Mouse (Mus musculus) kidney, postnatal 0 days (tissue): ENCODE measurements around the gene Tmem184b. TPM values are rescaled to one million over a fixed set of nuclear protein-coding genes. Genes with fewer than 3 reads are reported as not detected.
A peak's percentile ranks its signal among the peaks of the same experiment; 100 is the strongest.

Experiments used
- ATAC-seq: fragments of 200-750 bp; cut with Nextera tagmentation; replicated peaks from 2 replicates; pipeline ENCODE4 v1.8.0; 2017; ENCODE audit warnings: low read depth, moderate number of reproducible peaks, moderate TSS enrichment, moderate library complexity; ENCODE audit not compliant: low FRiP score
- DNase-seq: peaks from one replicate; pipeline ENCODE4 v3.0.0-alpha.2; 2016; ENCODE audit warnings: low spot score
- H3K27ac ChIP-seq: fragments of 300-500 bp; sonication (generic); 2 replicates; pipeline ENCODE4 v1.5.1; 2014; ENCODE audit warnings: mild to moderate bottlenecking
- H3K27me3 ChIP-seq: fragments of 300-500 bp; sonication (generic); 2 replicates; pipeline ENCODE4 v1.6.1; 2014; ENCODE audit warnings: low read length, mixed read lengths; ENCODE audit not compliant: insufficient read depth
- H3K36me3 ChIP-seq: fragments of 300-500 bp; sonication (generic); 2 replicates; pipeline ENCODE4 v1.6.1; 2014; ENCODE audit warnings: low read length, mixed read lengths; ENCODE audit not compliant: insufficient read depth
- H3K4me1 ChIP-seq: fragments of 300-500 bp; sonication (generic); replicated peaks from 2 replicates; pipeline ENCODE4 v1.6.1; 2014; ENCODE audit warnings: antibody characterized with exemption, low read length, mixed read lengths; ENCODE audit not compliant: insufficient read depth
- H3K4me2 ChIP-seq: fragments of 300-500 bp; sonication (generic); 2 replicates; pipeline ENCODE4 v1.6.1; 2014; ENCODE audit warnings: mild to moderate bottlenecking, low read length, moderate library complexity, mixed read lengths
- H3K4me3 ChIP-seq: fragments of 300-500 bp; sonication (generic); replicated peaks from 2 replicates; pipeline ENCODE4 v1.5.1; 2014; ENCODE audit warnings: low read depth, low read length
- H3K9ac ChIP-seq: fragments of 300-500 bp; sonication (generic); 2 replicates; pipeline ENCODE4 v1.6.1; 2014; ENCODE audit warnings: low read depth, low read length
- H3K9me3 ChIP-seq: fragments of 300-500 bp; sonication (generic); replicated peaks from 2 replicates; pipeline ENCODE4 v1.6.1; 2016; ENCODE audit warnings: low read length, inconsistent platforms, mixed read lengths
- CTCF ChIP-seq: IDR thresholded peaks from 2 replicates; pipeline ENCODE4 v1.5.1; 2016; ENCODE audit warnings: antibody characterized with exemption, low read depth, mild to moderate bottlenecking, moderate library complexity
- WGBS: fragments of 180-500 bp; shearing (Covaris S2); extraction: QIAGEN DNeasy Blood & Tissue Kit; methylation state at CpG from one replicate; pipeline ENCODE4 v1.1.7; 2014; 5-methylcytosine and 5-hydroxymethylcytosine counted together
- polyA plus RNA-seq: library from polyadenylated mRNA; unstranded; fragments of >200 nt; fragmentation: Nextera tagmentation; extraction: Ambion mirVana; gene quantifications from 2 replicates; pipeline ENCODE4 v1.2.1, GENCODE M21; 2015

The Tmem184b gene
- polyA plus RNA-seq, 1 experiment from 2014 or later: 44.4 TPM

DNA sequence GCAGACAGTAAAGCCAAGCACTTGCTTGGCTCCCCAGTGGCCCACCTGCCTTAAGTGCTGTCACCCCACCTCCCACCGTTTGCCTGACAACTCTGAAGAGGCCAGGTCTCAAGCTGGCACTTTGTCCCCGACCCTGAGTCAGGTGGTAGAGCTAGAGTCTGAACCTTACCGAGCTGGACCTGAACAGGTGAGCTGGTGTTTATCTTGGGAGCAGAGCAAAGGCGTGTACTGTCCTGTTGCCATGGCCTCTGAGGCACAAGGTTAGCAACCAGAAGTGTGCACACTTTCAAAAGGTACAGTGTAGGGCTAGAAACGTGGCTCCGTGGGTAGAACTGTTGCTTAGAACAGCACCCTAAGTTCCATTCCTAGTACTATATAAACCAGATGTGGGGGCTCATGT is 15.2 kb downstream of the Tmem184b start:
- H3K36me3 ChIP-seq: no peaks in the 10 kb centered on the region
- no peak overlapping the region for H3K27ac ChIP-seq
- H3K4me3 ChIP-seq: no peak overlapping the region
- H3K4me2 ChIP-seq: no peak overlapping the region
- H3K27me3 ChIP-seq: no peaks in the 10 kb centered on the region
- DNase-seq (no peak), ATAC-seq (no peak)
- H3K9me3 ChIP-seq: no peaks in the 10 kb centered on the region
- H3K9ac ChIP-seq: no peak overlapping the region
- WGBS: 69% methylated on average over 6 of the region's 6 CpGs
- TF ChIP-seq CTCF: no peak
- H3K4me1 ChIP-seq: peaks cover 40% of the 10 kb centered on the region

DNA sequence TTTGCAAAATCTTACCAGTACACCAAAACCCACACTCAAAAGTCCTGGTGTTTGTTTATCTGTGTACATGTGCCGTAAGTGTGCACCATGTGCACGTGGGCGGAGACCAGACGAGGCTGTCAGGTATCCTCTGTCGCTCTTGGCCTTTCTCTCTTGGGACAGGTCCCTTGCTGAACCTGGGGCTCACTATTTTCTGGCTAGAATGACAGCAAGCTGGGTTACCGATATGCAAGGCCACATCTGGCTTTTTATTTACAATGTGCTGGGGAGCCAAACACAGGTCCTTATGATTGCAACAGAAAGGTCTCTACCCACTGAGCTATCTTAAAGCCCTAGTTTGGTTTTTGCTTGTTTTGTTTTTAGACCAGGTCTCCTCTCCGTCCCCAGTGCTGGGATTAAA is 15.8 kb downstream of the Tmem184b start:
- H3K4me2 ChIP-seq: no peak overlapping the region
- H3K36me3 ChIP-seq: no peaks in the 10 kb centered on the region
- H3K4me1 ChIP-seq: peaks cover 35% of the 10 kb centered on the region
- no peaks in the 10 kb centered on the region for H3K9me3 ChIP-seq
- no peak overlapping the region for H3K27ac ChIP-seq
- H3K9ac ChIP-seq: no peak overlapping the region
- DNase-seq (no peak), ATAC-seq (no peak)
- no peaks in the 10 kb centered on the region for H3K27me3 ChIP-seq
- no peak overlapping the region for H3K4me3 ChIP-seq
- 72% methylated on average over 7 of the region's 7 CpGs for WGBS
- TF ChIP-seq CTCF: no peak

DNA sequence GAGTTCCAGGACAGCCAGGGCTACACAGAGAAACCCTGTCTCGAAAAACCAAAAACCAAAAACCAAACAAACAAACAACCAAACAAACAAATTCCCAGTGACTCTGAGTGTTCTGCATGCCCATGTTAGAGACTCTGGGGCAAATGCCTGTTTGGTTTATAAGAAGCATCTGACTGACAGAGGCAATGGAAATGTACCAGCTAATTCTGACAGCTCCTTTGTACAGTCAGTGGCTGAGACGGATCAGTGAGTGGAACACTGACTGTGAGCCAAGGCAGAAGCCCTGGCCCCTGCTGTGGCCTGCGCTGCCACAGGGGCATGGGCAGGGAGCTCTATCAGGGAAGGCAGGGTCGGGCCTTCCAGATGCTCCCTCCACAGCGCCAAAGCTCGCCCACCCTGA is 16.3 kb downstream of the Tmem184b start:
- Histone ChIP-seq H3K36me3 (no peaks in the 10 kb centered on the region), H3K4me1 (peaks cover 30% of the 10 kb centered on the region), H3K4me2 (no peak overlapping the region), H3K9ac (no peak overlapping the region), H3K9me3 (no peaks in the 10 kb centered on the region), H3K27me3 (no peaks in the 10 kb centered on the region), H3K27ac (no peak overlapping the region), H3K4me3 (no peak overlapping the region)
- WGBS: 62% methylated on average over 6 of the region's 6 CpGs
- TF ChIP-seq CTCF: no peak
- no peak for DNase-seq
- no peak for ATAC-seq

DNA sequence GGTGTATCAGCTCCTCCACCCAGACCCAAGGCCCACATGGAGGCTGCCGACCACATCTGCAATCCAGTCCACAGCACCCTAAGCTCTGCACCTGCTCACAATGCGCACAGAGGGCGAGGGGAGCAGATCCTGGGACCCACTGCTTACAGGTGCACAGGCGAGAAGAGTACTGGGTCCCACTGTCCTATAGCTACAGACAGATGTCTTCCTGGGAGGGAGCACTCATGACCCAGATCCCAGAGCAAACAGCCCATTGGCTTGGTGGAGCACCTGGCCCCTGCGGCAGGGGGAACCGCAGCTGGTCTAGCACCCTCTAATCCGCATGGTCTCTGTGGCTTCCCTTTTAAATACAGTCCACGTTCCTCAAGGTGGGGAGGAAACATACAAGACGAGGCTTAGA is 21.7 kb downstream of the Tmem184b start:
- H3K9me3 ChIP-seq: no peaks in the 10 kb centered on the region
- no peaks in the 10 kb centered on the region for H3K4me1 ChIP-seq
- H3K27ac ChIP-seq: no peak overlapping the region
- H3K4me3 ChIP-seq: no peak overlapping the region
- DNase-seq: no peak
- no peak overlapping the region for H3K4me2 ChIP-seq
- no peak for TF ChIP-seq CTCF
- WGBS: 86% methylated on average over 9 of the region's 9 CpGs
- H3K36me3 ChIP-seq: peaks cover 4% of the 10 kb centered on the region; the same call in 1 of the 2 replicates
- no peak overlapping the region for H3K9ac ChIP-seq
- no peak for ATAC-seq
- no peaks in the 10 kb centered on the region for H3K27me3 ChIP-seq

DNA sequence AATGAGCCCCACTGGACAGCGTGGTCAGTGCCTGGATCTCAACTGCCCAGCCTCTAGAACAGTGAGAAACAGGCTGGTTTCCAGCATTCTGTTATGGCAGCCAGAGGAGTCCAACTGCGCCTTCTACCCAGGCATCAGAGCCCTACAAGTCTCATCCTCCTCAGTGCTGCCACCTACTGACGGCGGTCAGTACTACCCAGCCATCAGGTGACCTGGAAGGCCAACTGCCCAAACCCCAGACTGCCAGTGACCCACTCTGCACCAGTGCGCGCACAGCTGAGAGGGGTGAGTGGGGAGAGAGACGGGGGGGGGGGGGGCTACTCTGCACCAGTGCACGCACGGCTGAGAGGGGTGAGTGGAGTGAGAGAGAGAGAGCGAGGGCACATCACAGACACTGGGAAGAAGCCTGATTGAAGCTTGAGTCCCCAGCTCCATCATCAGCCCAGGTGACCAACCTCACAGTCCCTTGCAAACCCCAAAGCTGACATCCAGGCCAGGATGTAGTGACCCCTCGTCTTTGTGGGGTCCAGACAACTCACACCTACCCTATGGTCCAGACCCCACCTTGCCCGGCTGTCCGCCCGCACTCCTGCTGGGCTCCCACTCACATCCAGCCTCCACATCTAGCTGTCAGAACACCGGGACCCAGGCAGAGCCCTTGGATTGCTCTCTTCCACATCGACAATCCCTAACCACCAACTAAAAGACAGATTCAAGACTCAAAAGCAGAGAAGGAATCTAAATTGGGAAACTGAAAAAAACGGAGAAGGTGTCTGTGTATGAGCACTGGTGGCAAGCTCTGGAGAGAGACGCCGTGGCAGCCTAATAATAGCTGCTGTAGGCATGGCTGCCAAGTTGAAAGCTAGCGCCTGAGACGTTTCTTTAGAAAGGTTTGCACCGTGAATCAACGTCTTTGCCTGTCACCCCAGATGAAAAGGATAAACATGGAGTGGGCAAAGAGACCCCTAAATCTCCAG is 22.6 kb downstream of the Tmem184b start:
- H3K4me1 ChIP-seq: no peaks in the 10 kb centered on the region
- no peak overlapping the region for H3K27ac ChIP-seq
- no peak overlapping the region for H3K4me2 ChIP-seq
- no peaks in the 10 kb centered on the region for H3K27me3 ChIP-seq
- ATAC-seq (peak; percentile 55; the same call in 1 of the 2 replicates), DNase-seq (peak; percentile 83)
- no peaks in the 10 kb centered on the region for H3K9me3 ChIP-seq
- no peak overlapping the region for H3K9ac ChIP-seq
- no peak overlapping the region for H3K4me3 ChIP-seq
- TF ChIP-seq CTCF: peak; percentile 85
- H3K36me3 ChIP-seq: peaks cover 4% of the 10 kb centered on the region; the same call in 1 of the 2 replicates
- WGBS: 54% methylated on average over 21 of the region's 23 CpGs

DNA sequence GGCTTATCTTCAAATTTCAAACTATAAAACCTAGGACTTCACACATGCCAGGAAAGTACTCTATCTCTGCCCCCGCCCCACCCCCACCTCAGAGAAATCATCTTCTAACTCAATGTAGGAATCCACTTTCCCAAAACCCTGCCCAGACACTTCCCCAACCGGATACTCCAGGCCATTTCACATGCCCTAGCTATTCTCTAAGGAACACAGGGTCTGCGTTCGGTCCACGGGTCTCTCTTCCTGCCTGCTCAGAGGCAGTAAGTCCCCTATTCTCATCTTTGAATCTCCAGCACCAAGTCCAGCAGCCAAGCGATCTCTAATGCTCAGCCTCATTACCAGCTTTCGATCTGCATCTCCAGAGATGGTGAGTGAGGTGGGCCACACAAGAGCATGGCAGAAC is 23.7 kb downstream of the Tmem184b start:
- Histone ChIP-seq H3K27me3 (no peaks in the 10 kb centered on the region), H3K4me2 (no peak overlapping the region), H3K9ac (no peak overlapping the region), H3K4me3 (no peak overlapping the region), H3K36me3 (peaks cover 6% of the 10 kb centered on the region; the same call in 1 of the 2 replicates), H3K9me3 (no peaks in the 10 kb centered on the region), H3K4me1 (no peaks in the 10 kb centered on the region), H3K27ac (no peak overlapping the region)
- no peak for DNase-seq
- TF ChIP-seq CTCF: no peak
- WGBS: 73% methylated on average over 7 of the region's 7 CpGs
- ATAC-seq: no peak
